Mouse (Mus musculus) cerebellum, adult (tissue): Measurements from ENCODE around the gene Rbm41.

Experiments
- ATAC-seq: cut with Nextera tagmentation; 2 replicates; pipeline ENCODE4 v1.9.2; 2017; ENCODE audit warnings: mild to moderate bottlenecking, moderate library complexity, mixed read lengths; ENCODE audit not compliant: insufficient number of reproducible peaks, low FRiP score, low TSS enrichment

Gene Rbm41

DNA sequence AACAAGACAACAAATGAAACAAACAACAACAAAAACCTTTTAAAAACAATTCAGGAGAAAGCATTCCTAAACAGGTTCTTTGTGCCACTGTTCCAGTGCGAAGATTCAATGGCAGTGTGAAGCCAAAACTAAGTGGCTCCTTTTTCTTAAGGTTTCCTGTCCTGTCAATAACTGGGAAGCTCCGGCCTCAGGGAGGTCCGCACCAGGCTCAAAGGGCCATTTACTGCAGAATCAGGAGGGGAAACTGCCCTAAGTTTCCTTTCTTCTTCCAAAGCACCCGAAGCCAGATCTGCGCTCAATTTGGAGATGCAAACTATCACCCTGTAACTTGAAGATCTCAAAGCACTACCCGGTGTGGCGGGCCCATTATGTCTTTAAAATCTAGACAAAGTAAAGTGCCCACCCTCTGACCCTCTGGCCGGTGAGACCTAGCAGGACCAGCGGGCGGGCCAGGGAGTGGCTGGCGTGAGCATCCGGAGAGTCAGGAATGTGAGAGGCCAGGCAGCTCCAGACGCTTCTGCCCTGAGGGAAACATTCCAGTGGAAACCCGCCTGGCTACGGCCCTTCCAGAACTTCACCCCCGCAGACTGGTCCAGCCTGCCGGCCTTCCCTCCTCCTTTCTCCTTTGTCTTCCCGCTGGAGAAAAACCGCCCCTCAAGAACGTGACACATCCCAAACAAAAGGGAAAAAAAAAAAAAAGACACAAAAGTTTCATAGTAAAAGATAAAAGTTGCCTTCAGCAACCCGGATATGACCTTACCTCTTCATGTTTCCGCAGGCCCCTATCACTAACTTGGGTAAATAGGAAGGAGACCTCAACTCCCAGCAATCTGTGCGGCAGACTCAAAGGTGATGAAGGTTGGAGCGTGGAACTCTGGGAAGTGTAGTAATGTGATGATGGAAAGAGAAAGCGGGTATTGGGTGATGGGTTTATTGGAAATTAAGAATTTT is at the start of gene Rbm41:
Gene Rbm41, minus strand, starts transcription at position 856 of the 951 bp plus-strand sequence.
- ATAC-seq: peak; percentile 99

DNA sequence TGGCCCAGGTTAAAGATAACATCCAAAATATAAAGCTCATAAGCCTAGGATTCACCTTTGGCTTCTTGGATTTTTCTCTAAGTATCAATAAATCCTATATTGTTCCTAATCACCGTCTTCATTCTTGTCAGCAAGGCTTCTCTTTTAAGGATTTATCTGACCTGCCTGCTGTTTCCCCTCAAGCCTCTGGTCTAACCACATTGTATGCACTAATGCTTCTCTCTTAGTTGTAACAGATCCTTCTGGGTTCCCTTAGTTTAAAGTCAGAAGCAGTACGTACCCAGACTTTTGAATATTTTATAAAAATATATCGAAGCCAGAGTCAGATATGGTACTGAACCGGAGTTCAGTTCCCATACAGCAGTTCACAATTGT is 283 bp upstream of the Rbm41 start:
- peak; percentile 32; the same call in 1 of the 2 replicates for ATAC-seq

DNA sequence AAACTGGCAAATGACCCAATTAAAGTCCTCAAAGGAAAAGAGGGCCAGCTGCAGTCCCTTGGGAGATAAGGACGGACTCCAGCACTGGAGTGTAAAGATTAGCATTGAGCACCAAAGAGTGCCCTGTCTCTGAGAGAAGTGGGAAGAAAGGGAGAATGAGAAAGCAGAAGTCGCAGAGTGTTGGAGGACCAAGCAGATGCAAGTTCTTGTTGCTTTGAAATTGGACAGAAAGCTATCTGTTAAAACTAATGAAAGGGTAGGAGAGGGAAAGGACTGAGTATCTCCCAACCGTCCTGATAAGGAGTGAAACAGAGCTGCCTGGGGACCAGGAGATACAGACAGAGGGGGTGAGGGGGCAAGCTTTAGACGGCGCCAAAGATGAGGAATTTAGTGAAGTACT is 16.3 kb downstream of the Rbm41 start:
- ATAC-seq: no peak

DNA sequence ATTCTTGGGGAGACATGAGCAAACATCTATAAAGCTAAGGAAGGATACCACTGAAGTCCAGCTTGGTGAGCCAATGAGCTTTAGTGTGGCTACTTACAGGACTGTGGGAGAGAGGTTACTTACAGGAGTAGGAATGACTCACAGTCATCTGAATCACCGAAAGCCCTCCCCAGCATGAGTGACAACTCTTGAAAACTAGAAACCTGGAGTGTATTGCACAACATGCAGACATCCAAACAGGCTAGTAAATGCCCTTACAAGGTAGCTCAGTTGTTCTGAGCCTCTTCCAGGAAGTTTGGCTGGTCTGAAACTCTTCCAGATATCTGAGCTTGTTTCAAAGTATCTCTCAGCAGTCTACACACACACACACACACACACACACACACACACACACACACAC is 64.9 kb downstream of the Rbm41 start:
- no peak for ATAC-seq

DNA sequence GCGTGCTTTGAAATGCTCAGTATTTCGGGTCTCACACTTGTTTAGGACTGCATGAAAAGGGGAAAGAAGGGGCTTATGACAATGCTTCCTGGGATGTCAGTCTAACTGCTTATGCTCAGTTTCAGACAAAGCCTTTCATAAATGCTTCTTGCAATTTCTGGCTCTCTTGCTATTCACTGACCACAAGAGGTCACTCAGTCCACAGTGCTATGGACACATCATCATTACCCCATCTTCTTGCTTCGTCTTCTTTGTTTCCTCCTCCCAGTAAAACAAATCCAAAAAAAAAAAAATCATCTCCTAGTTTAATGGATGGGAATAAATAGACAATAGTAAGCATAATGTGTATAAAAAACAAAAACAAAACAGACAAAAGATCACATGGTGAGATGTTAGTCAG is 65.9 kb downstream of the Rbm41 start:
- ATAC-seq: no peak

DNA sequence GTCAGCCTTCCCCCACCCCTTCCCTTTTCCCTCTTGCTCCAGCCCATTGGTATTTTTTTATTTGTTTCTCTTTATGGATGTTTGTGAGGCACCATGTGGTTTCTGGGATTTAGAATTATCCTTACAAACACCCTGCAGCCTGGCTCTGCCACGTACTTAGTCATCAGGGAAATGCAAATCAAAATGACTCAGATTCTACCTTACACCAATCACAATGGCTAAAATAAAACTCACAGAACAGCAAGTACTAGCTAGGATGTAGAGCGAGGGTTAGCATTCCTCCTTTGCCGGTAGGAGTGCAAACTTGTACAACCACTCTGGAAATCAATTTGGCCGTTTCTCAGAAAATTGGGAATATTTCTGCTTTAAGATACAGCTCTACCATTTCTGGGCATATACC is 77.8 kb downstream of the Rbm41 start:
- ATAC-seq: no peak

DNA sequence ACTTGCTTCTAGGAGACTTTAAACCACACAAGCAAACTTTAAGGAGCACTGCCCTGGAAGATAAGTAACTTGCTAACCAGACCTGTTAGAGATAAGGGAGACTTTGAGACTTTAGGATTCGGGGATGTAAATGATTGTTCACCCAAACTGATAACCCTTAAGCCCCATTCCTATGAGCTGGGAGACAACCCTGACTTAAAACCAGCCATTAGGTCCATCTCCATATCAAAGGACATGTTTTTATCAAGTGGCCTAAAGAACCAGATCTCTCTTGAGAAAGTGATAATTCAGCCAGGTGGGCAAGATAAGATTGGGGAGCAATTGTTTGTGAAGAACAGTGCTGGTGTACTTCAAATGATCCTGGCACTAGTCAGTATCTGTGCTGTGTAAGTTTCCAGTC is 107.0 kb downstream of the Rbm41 start:
- ATAC-seq: no peak

DNA sequence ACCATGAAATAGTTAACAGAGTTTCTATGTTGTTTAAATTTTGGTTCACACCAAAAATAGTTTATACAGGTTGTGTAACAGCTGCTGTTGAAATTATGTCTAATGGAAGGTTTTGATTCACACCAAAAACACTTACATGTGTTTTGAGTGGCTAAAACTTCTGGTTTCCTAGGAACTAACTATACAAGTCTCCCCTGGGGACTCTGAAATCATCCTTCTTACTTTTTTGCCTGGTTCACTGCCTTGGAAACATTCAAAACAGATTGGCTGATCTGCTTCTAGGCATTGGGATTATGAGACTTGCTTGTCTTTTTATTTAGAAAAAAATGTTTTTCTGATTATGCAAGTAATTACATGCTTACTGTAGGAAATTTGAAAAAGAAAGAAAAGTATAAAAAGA is 115.2 kb downstream of the Rbm41 start:
- ATAC-seq: no peak

DNA sequence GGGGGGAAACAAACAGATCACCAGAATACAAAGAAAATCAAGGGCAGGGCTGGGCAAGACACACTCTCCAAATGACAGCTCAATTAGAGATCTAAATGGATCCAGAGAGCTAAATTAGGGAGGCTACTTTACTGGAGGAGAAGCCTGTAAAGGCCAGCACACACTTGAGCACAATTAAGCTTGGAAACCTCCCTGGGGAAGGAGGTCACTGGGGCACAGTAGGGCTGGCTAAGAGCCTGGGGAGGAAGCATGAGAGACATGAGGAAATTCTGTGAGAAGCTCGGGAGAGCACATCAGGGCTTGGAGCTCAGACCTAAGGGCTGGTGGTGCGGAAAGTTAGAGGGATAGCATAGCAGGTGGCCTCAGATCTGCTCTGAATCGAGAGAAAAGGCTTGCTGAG is 120.5 kb downstream of the Rbm41 start:
- no peak for ATAC-seq

DNA sequence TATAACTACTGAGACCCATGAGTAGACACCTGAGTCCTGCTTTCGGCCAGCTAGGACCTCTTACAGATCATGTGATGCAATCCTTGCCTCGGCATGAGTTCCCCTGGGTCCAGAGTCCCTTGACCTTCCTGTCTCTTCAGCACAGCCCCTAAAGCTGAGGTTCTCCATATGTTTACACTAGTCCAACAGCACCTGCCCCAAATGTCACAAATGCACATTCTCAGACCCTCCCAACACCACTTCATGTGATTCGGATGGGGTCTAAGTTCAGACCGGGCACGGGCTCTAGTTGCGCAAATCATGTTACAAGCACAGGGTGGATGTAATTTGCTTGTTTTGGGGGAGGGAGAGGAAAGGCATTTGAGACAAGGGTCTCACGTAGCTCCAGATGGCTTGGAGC is 121.3 kb downstream of the Rbm41 start:
- ATAC-seq: no peak

DNA sequence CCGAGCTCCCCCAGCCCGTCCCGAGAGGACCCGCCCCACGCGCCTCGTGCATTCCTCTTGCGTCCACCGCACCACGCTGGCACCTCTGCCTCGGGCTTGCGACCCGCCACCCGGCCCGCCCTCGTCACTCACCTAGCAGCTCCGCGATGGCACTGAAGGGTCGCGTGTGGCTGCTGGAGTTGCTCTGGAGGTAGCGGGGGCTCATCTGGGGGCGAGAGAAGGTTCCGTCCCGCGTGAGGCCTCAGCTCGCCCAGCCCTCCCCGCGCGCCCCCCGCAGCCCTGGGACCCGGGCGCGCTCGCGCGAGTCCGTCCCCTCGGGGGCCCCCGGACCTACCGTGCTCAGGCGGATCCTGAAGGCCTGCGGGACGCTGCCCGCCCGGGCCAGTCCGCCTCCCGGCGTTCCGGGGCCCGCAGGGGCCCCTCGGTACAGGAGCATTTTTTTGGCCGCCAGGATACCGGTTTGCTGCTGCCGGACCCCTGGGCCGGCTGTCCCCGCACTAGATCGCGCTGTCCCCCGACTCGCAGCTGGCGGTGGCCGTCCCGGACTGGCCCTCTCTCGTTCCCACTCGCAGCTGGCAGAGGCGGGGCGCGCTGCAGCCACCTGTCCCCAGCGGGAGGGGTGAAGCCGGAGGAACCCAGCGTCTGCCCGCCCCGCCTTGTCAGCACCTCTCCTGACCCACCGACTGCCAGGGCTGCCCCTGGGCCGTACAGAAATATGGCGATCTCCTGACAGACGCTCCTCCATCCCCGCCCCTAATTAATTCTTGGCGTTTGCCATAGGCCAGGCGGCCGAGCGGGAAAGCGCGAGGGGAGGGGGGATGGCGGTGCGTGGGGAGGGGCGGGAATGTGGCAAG is 127.2 kb downstream of the Rbm41 start, which contains the start of gene Morc4:
Gene Morc4, minus strand, starts transcription at position 740 of the 854 bp plus-strand sequence.
- peak; percentile 90 for ATAC-seq

DNA sequence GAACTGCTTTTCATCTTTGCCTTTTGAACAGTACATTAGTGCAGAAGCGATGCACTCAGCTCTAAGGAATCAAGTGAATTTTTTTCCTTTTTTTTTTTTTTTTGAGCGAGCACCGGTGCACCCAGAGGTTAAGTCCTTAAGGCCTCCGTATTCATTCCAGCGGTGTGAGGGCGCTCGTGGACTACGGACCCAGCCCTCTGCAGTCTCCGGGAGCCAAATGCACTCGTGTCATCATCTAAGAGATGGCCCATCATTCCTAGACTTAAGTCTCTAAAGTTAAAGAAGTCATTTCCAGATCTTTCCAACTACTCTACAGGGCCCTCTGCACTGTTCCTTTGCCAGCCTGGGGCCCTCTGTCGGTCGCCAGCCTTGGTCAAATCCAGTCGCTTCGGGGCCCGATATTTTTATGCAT is 128.1 kb downstream of the Rbm41 start:
- ATAC-seq: 0 out of 2 replicates have a peak, but pooled peaks have one; percentile 23

DNA sequence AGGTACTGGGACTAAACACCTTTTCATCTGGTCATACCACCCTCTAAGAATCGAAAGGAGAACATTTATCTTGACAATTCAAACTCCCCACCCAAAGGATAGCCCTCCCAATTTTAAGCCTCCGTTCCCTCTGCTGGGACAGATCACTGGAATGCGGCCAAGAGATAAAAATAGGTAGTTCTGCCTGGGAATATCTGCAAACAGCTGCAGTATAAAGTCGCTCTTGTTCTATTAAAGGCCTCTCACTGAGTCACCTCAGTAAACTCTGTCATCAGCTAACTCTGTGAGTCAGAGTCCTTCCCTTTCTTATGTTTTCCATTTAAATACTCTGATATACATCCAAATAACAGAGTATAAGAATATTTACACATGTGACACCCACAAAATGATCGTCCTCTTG is 139.0 kb downstream of the Rbm41 start:
- ATAC-seq: no peak

DNA sequence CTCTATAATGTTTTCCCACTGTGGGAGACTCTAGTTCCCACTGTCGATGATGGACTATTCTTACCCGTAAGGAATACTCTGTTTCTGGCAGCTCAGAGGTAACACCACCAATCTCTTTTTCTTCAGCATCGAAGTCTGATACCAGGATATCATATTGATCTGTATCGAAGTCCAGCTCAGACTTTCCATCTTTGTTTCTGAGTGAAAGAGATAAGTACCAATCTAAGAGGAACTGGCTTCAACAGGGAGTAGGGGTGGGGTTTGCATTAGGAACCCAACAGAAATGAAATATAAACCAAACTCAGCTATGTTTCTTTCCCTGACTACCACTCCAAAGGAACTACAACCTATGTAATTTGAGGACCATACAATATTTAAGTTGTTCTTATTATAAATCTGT is 143.6 kb downstream of the Rbm41 start:
- ATAC-seq: no peak

DNA sequence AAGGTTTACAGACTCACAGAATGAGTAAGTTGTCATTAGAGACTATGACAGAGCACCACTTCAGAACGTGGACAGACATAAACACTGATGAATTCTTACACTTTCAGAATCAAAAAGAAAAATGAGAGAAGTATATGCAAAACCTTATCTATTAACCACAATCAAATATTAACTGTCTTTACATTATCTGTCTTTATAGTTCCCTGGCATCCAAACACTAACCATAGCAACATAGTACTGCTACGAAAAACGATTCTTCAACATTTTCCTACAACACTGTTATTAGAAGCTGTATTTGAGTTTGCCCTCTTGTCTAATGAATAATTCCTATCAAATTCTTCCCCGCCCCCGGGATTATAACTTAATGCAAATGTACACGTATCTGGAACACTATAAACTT is 157.3 kb downstream of the Rbm41 start:
- ATAC-seq: no peak
